Mouse (Mus musculus) heart, postnatal 10 days (tissue): ENCODE measurements around the gene Ihh. TPM values are rescaled to one million over a fixed set of nuclear protein-coding genes. Genes with fewer than 3 reads are reported as not detected.

ENCODE experiments used
- DNase-seq, 2 experiments: peaks; one replicate each; pipeline ENCODE4 v3.0.0; 2021
- intact Hi-C: fragments of 180-260 bp; cut with DNase I; formaldehyde crosslinking; loops from one replicate; pipeline ENCODE4 v1.15.1; 2025
- microRNA-seq, 2 experiments: library from miRNA; unstranded; fragments of <30 nt; microRNA quantifications; one replicate each; pipeline ENCODE4 v1.2.0; 2022
- total RNA-seq, 2 experiments: library from RNA; stranded (reverse); gene quantifications; 2 replicates each; pipeline ENCODE4 v1.2.3; 2021

Ihh gene
- total RNA-seq, 2 experiments from 2014 or later, result 0.14 TPM; not detected in 1

- intact Hi-C loops, result loop anchor here (10.0 kb wide), 1 partner anchor 307 kb away; no protein-coding TSS in a partner anchor
Observed at GRCm38 (mm10) chr1:74947986-74948670, 3.3 kb downstream of the Ihh start.

GRCm38 (mm10) chr1:74941651-74942360 is 9.7 kb downstream of the Ihh start:
- intact Hi-C loops, result loop anchor here (10.0 kb wide), 1 partner anchor 313 kb away; no protein-coding TSS in a partner anchor
- no peak for DNase-seq

More at GRCm38 (mm10) chr1:74947986-74948670, 3.3 kb downstream of the Ihh start:
- DNase-seq, result peak; percentile 17 to 36

GRCm38 (mm10) chr1:74939762-74940161 is 11.7 kb downstream of the Ihh start:
- intact Hi-C loops, result loop anchor here (10.0 kb wide), 1 partner anchor 315 kb away; no protein-coding TSS in a partner anchor
- peak in 1 of 2 experiments; percentile 31 for DNase-seq

GRCm38 (mm10) chr1:74936221-74936830 is 15.1 kb downstream of the Ihh start:
- DNase-seq, result no peak
- intact Hi-C loops, result no loop called here

GRCm38 (mm10) chr1:74935402-74935801 is 16.1 kb downstream of the Ihh start, which contains the start of gene Cfap65:
Cfap65 (minus strand) TSS chr1:74935599.
- intact Hi-C loops, result no loop called here
- peak in 1 of 2 experiments; percentile 35 for DNase-seq

- DNase-seq, result no peak
- intact Hi-C loops, result no loop called here
Observed at GRCm38 (mm10) chr1:74927621-74928296, 23.7 kb downstream of the Ihh start.

DNA sequence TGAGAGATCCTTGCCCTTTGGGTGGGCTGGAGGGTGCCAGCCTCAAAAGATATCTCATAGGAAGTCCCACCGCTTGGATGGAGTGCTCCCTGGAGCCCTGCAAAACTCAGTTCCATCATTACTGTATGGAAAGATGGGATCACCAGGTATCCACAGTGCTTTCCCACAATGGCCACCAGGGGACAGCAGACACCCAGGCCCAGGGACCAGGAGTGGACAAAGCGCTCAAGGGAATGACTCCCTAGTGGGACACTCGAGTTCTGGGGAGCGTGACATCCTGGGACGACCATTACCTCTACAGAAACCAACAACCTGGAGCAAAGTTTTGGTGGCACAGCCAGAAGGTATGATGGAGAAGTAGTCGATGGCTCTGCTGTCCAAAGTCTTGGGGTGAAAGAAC is 24.8 kb downstream of the Ihh start:
- intact Hi-C loops, result loop anchor here (1.0 kb wide), 1 partner anchor 91 kb away; no protein-coding TSS in a partner anchor
- DNase-seq, result peak; percentile 39 to 67

DNA sequence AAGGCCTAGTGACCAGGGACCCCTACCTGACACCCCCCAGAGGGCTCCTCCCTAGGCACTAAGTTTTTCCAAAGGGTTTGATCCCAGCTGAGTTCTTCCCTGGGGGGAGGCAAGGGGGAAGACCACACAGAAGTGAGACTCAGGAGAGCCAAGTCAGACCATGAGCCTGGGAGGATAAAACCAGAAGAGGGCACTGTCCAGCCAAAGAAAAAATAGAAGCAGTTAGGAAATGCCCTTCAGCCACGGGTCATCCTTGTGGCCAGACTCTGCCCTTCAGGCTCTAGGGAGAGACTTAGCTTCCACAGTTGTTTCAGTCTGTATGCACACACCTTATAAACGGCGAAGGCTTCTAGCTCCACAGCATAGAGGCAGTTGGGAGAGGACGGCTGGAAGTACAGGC is 27.0 kb downstream of the Ihh start:
- intact Hi-C loops, result no loop called here
- DNase-seq, result peak in 1 of 2 experiments; percentile 12

DNA sequence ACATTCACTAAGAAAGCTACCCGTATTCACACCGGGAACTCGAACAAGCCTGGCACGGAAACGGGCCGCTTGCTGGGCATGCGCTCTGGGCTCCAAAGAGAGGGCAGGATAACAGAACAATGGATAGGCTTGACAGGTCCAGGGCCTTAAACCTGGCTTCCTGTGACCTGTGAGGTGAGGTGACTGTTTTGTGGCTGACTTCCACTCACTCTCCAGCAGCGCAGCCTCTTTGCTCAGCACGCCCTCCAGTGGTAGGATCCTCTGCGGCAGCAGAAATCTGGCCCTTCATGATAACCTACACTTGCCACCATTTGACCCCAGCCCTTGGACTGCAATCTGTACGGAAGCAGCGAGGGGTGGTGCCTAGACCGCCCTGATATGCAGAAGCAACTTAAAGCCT is 35.8 kb downstream of the Ihh start:
- intact Hi-C loops, result no loop called here

DNA sequence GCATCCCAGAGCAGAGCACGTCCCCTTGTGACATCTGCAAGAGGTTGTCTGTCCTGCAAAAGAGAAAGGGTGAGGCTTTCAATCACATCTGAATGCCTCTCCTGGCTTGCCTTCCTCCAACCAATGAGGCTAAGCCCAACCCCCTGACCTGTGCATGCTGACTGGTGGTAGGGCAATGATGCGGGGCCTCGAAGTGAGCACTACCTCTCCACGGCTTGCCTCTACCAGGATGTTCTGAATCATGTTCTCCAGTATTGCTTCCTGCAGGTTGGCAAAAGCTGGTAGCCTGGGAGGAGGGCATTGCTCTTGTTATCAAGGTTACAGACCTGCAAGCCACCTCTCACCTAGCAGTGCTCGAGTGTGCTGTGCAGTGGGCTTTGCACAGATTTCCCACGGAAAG is 49.3 kb downstream of the Ihh start:
- intact Hi-C loops, result no loop called here
- no peak for DNase-seq

More for the DNA sequence above, 35.8 kb downstream of the Ihh start:
- peak in 1 of 2 experiments; percentile 23 for DNase-seq

GRCm38 (mm10) chr1:74901686-74902085 is 49.8 kb downstream of the Ihh start:
- DNase-seq, result peak in 1 of 2 experiments; percentile 53
- intact Hi-C loops, result no loop called here

- DNase-seq, result no peak
- intact Hi-C loops, result no loop called here
Observed at GRCm38 (mm10) chr1:74900341-74901285, 50.9 kb downstream of the Ihh start.

DNA sequence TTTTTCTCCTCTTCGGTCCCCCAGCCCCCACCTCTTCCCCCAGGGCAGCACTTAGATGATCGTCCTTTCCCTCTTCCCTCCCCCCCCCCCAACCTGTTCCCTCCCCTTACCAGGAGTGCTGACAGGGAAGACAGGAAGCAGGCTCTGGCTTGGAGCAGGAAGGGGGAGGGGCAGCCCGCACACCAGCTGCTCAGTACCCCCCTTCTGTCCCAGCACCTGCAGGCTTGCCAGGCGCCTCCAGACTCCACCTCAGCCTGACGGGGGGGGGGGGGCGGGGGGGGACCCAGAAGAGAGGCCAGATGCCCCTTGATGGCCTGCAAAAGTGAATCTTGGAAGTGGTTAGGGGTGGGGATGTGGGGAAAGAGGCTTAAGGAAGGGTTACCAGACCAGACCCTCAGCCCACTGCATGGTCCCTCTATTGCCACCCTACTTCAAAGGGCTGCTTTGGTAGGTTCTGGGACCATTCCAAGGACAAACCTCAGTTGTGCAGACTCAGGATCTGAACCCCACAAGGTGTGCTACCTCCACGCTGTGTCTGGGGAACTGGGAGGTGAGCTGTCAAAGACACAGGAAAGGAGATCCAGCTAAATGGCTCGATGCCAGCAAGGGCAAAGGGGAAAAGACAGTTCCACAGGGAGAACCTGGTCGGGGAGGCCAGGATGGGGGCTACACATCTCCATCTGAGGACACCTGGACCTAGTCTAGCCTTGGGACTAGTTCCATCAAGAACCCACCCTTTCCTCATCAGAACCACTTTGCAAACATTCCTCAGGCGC is 52.6 kb downstream of the Ihh start:
- intact Hi-C loops, result no loop called here
- DNase-seq, result no peak

- intact Hi-C loops, result no loop called here
- no peak for DNase-seq
Observed at GRCm38 (mm10) chr1:74897976-74898375, 53.5 kb downstream of the Ihh start.

Small RNA genes within 50 kb of the gene (microRNA-seq; reads per million reads assigned to microRNA genes)
- 11.4 to 15.3 reads per million in 2 experiments for gene Mir375

Other genes with a start within 250 kb of the Ihh start
- gene Cyp27a1, start 238.1 kb downstream of the Ihh start, total RNA-seq, result 10 to 100 TPM; 10.7 to 11.0 TPM
- 1 to 10 TPM; 1.7 to 2.1 TPM for gene Prkag3, start 202.5 kb downstream of the Ihh start, total RNA-seq
- under 1 TPM; 0.17 to 0.60 TPM for gene Wnt6, start 179.8 kb downstream of the Ihh start, total RNA-seq
- gene Wnt10a, start 160.2 kb downstream of the Ihh start, total RNA-seq, result not detected
- under 1 TPM in 1 of 2 experiments, not detected in 1; 0.12 TPM for gene Cdk5r2, start 96.7 kb downstream of the Ihh start, total RNA-seq
- gene Fev, start 66.3 kb downstream of the Ihh start, total RNA-seq, result under 1 TPM in 1 of 2 experiments, not detected in 1; 0.67 TPM
- not detected for gene Cryba2, start 58.5 kb downstream of the Ihh start, total RNA-seq
- gene Cfap65, start 16.1 kb downstream of the Ihh start, total RNA-seq, result under 1 TPM in 1 of 2 experiments, not detected in 1; 0.05 TPM
- gene Nhej1, start 173.5 kb upstream of the Ihh start, total RNA-seq, result 1 to 10 TPM; 2.2 to 2.7 TPM
- gene Slc23a3, start 182.2 kb upstream of the Ihh start, total RNA-seq, result 1 to 10 TPM in 1 of 2 experiments, under 1 TPM in 1; 0.72 to 1.6 TPM
- 10 to 100 TPM; 31.4 to 34.9 TPM for gene Cnppd1, start 191.0 kb upstream of the Ihh start, total RNA-seq
- gene Retreg2, start 191.1 kb upstream of the Ihh start, total RNA-seq, result 10 to 100 TPM; 29.2 to 33.2 TPM
- 10 to 100 TPM; 20.2 to 20.4 TPM for gene Zfand2b, start 217.0 kb upstream of the Ihh start, total RNA-seq
- gene Abcb6, start 228.7 kb upstream of the Ihh start, total RNA-seq, result 10 to 100 TPM; 23.6 to 26.8 TPM
- 10 to 100 TPM; 12.5 TPM for gene Ankzf1, start 240.5 kb upstream of the Ihh start, total RNA-seq
- 10 to 100 TPM; 51.6 to 54.2 TPM for gene Atg9a, start 240.5 kb upstream of the Ihh start, total RNA-seq